In the genomic region with DNA sequence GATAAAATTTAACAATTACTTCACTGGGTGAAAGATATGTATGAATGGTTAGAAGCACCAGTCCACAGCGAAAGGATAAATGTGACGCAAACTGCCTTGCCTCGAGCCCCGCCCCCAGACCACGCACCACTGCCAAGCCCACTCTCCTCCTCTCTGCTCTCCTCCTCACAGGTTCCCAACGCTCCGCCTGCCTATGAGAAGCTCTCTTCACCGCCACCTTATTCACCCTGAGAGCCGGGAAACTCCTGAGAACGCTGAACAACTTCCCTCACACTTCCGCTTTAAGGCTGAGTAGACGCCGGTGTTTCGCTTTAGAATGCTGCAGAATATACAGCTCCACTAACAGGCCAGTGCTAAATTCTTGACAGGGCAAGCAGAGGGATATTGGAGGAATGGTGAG, we compare ENCODE assay signal across 8 mouse cellular contexts. TPM values are rescaled to one million over a fixed set of nuclear protein-coding genes. Genes with fewer than 3 reads are reported as not detected.
A peak's percentile ranks its signal among the peaks of the same experiment; 100 is the strongest.
DNase-seq lines count a peak whose midpoint lies in the region; ATAC-seq lines count a peak whose summit lies in the region.

No protein-coding gene starts in this region.

- H3K4me1 ChIP-seq in midbrain, embryonic 11.5 days (ENCODE audit: control insufficient read depth, insufficient read depth, low read length), result no peaks in the 10 kb centered on the region
- no peaks in the 10 kb centered on the region; the same call in 1 of the 2 replicates for H3K4me1 ChIP-seq in midbrain, embryonic 13.5 days (replicated peaks)
- peaks cover 6% of the 10 kb centered on the region for H3K4me1 ChIP-seq in embryonic facial prominence, embryonic 13.5 days
- H3K4me1 ChIP-seq in liver, embryonic 12.5 days, result peaks cover 8% of the 10 kb centered on the region; the same call in 1 of the 2 replicates
- no peaks in the 10 kb centered on the region for H3K4me1 ChIP-seq in stomach, embryonic 14.5 days (ENCODE audit: control insufficient read depth, insufficient read depth, low read length)
- H3K4me1 ChIP-seq in forebrain, embryonic 15.5 days, result no peaks in the 10 kb centered on the region

- no peak overlapping the region for H3K27ac ChIP-seq in midbrain, embryonic 11.5 days (ENCODE audit: low read depth, low read length)
- no peak overlapping the region for H3K27ac ChIP-seq in midbrain, embryonic 13.5 days
- H3K27ac ChIP-seq in embryonic facial prominence, embryonic 13.5 days, result no peak overlapping the region
- H3K27ac ChIP-seq in liver, embryonic 12.5 days, result no peak overlapping the region
- no peak overlapping the region for H3K27ac ChIP-seq in stomach, embryonic 14.5 days (ENCODE audit: low read length)
- no peak overlapping the region for H3K27ac ChIP-seq in forebrain, embryonic 15.5 days (replicated peaks)

- no peak overlapping the region for H3K4me3 ChIP-seq in midbrain, embryonic 11.5 days (ENCODE audit: low read depth, low read length)
- no peak overlapping the region for H3K4me3 ChIP-seq in midbrain, embryonic 13.5 days (replicated peaks)
- peak overlapping the region; percentile 13; the same call in 1 of the 2 replicates for H3K4me3 ChIP-seq in embryonic facial prominence, embryonic 13.5 days
- H3K4me3 ChIP-seq in liver, embryonic 12.5 days, result peak overlapping the region; percentile 37
- no peak overlapping the region for H3K4me3 ChIP-seq in stomach, embryonic 14.5 days (ENCODE audit: low read depth, low read length)
- H3K4me3 ChIP-seq in forebrain, embryonic 15.5 days, result no peak overlapping the region

- WGBS in midbrain, embryonic 11.5 days, result 73% methylated on average over 14 of the region's 14 CpGs
- 73% methylated on average over 14 of the region's 14 CpGs for WGBS in midbrain, embryonic 13.5 days
- 59% methylated on average over 14 of the region's 14 CpGs for WGBS in embryonic facial prominence, embryonic 13.5 days
- 40% methylated on average over 14 of the region's 14 CpGs for WGBS in liver, embryonic 12.5 days (ENCODE audit: insufficient replicate concordance)
- 38% methylated on average over 14 of the region's 14 CpGs for WGBS in stomach, embryonic 14.5 days
- 68% methylated on average over 14 of the region's 14 CpGs for WGBS in forebrain, embryonic 15.5 days

- no peaks in the 10 kb centered on the region for H3K36me3 ChIP-seq in midbrain, embryonic 11.5 days (ENCODE audit: control insufficient read depth, insufficient read depth, low read length)
- no peaks in the 10 kb centered on the region for H3K36me3 ChIP-seq in midbrain, embryonic 13.5 days
- no peaks in the 10 kb centered on the region for H3K36me3 ChIP-seq in embryonic facial prominence, embryonic 13.5 days
- no peaks in the 10 kb centered on the region for H3K36me3 ChIP-seq in liver, embryonic 12.5 days
- H3K36me3 ChIP-seq in stomach, embryonic 14.5 days (ENCODE audit: control insufficient read depth, insufficient read depth, low read length), result no peaks in the 10 kb centered on the region
- H3K36me3 ChIP-seq in forebrain, embryonic 15.5 days, result no peaks in the 10 kb centered on the region

- ATAC-seq in midbrain, embryonic 11.5 days (ENCODE audit: low FRiP score), result no peak
- no peak for ATAC-seq in midbrain, embryonic 13.5 days
- ATAC-seq in embryonic facial prominence, embryonic 13.5 days (ENCODE audit: insufficient number of reproducible peaks, insufficient read depth, low FRiP score, low TSS enrichment, low read depth), result no peak
- no peak for ATAC-seq in liver, embryonic 12.5 days
- no peak for ATAC-seq in stomach, embryonic 14.5 days (ENCODE audit: insufficient number of reproducible peaks, insufficient read depth, low FRiP score, low read depth)
- no peak for ATAC-seq in forebrain, embryonic 15.5 days (replicated peaks)

- H3K27me3 ChIP-seq in midbrain, embryonic 11.5 days (ENCODE audit: control insufficient read depth, insufficient read depth, low read length), result no peaks in the 10 kb centered on the region
- no peaks in the 10 kb centered on the region for H3K27me3 ChIP-seq in midbrain, embryonic 13.5 days
- no peaks in the 10 kb centered on the region for H3K27me3 ChIP-seq in embryonic facial prominence, embryonic 13.5 days
- H3K27me3 ChIP-seq in liver, embryonic 12.5 days (replicated peaks), result no peaks in the 10 kb centered on the region
- H3K27me3 ChIP-seq in stomach, embryonic 14.5 days (ENCODE audit: control insufficient read depth, insufficient read depth, low read length), result no peaks in the 10 kb centered on the region
- H3K27me3 ChIP-seq in forebrain, embryonic 15.5 days, result no peaks in the 10 kb centered on the region

- H3K9ac ChIP-seq in midbrain, embryonic 11.5 days (ENCODE audit: low read length), result no peak overlapping the region
- no peak overlapping the region for H3K9ac ChIP-seq in midbrain, embryonic 13.5 days (replicated peaks)
- H3K9ac ChIP-seq in embryonic facial prominence, embryonic 13.5 days, result no peak overlapping the region
- peak overlapping the region; percentile 27; the same call in 1 of the 2 replicates for H3K9ac ChIP-seq in liver, embryonic 12.5 days
- no peak overlapping the region for H3K9ac ChIP-seq in stomach, embryonic 14.5 days (replicated peaks; ENCODE audit: low read depth, low read length)
- no peak overlapping the region for H3K9ac ChIP-seq in forebrain, embryonic 15.5 days (replicated peaks)

- H3K9me3 ChIP-seq in midbrain, embryonic 11.5 days (ENCODE audit: control insufficient read depth, low read length), result no peaks in the 10 kb centered on the region
- H3K9me3 ChIP-seq in midbrain, embryonic 13.5 days, result no peaks in the 10 kb centered on the region
- no peaks in the 10 kb centered on the region for H3K9me3 ChIP-seq in embryonic facial prominence, embryonic 13.5 days
- H3K9me3 ChIP-seq in liver, embryonic 12.5 days (replicated peaks), result no peaks in the 10 kb centered on the region
- H3K9me3 ChIP-seq in stomach, embryonic 14.5 days (ENCODE audit: control insufficient read depth, low read depth, low read length), result no peaks in the 10 kb centered on the region
- H3K9me3 ChIP-seq in forebrain, embryonic 15.5 days, result no peaks in the 10 kb centered on the region

- peak; percentile 44 for DNase-seq in midbrain, embryonic 11.5 days (ENCODE audit: low spot score, missing footprints)
- DNase-seq in cerebellum, adult 11-12 months, result no peak
- DNase-seq in layer of hippocampus, adult 8-10 months (ENCODE audit: low spot score in 2 of 2), result no peak

- H3K4me2 ChIP-seq in midbrain, embryonic 11.5 days, result no peak overlapping the region
- H3K4me2 ChIP-seq in midbrain, embryonic 13.5 days (replicated peaks), result no peak overlapping the region
- H3K4me2 ChIP-seq in embryonic facial prominence, embryonic 13.5 days, result peak overlapping the region; percentile 27; the same call in 1 of the 2 replicates
- H3K4me2 ChIP-seq in liver, embryonic 12.5 days, result peak overlapping the region; percentile 60
- H3K4me2 ChIP-seq in stomach, embryonic 14.5 days (replicated peaks; ENCODE audit: low read depth, low read length), result peak overlapping the region; percentile 34
- no peak overlapping the region for H3K4me2 ChIP-seq in forebrain, embryonic 15.5 days (replicated peaks)

RNA-seq across cellular contexts. Expression of a gene that starts 10.4 kb away (rescaled TPM):
- polyA plus RNA-seq in midbrain, embryonic 11.5 days (2014; fragmentation: Nextera tagmentation; extraction: Ambion mirVana), result 0.26 and 0.54 TPM in 2 replicates
- not detected in 2 replicates for polyA plus RNA-seq in midbrain, embryonic 13.5 days (2015; fragmentation: Nextera tagmentation; extraction: Ambion mirVana)
- 1.4 and 1.7 TPM in 2 replicates for polyA plus RNA-seq in embryonic facial prominence, embryonic 13.5 days (2015; fragmentation: Nextera tagmentation; extraction: Ambion mirVana)
- polyA plus RNA-seq in liver, embryonic 12.5 days (2016; fragmentation: Nextera tagmentation; extraction: Ambion mirVana), result not detected in 2 replicates
- polyA plus RNA-seq in stomach, embryonic 14.5 days (2014; fragmentation: Nextera tagmentation; extraction: Ambion mirVana), result not detected in 2 replicates
- not detected in 2 replicates for polyA plus RNA-seq in forebrain, embryonic 15.5 days (2015; fragmentation: Nextera tagmentation; extraction: Ambion mirVana)
- total RNA-seq in layer of hippocampus, adult 8-10 months (2022), result under 1 TPM in 2 of 4 experiments, not detected in 2; 0.64 to 0.72 TPM

RNA-seq across cellular contexts. Expression of a gene that starts 59.8 kb away (rescaled TPM):
- polyA plus RNA-seq in midbrain, embryonic 11.5 days (2014; fragmentation: Nextera tagmentation; extraction: Ambion mirVana), result 12.9 and 13.6 TPM in 2 replicates
- polyA plus RNA-seq in midbrain, embryonic 13.5 days (2015; fragmentation: Nextera tagmentation; extraction: Ambion mirVana), result 7.6 and 7.9 TPM in 2 replicates
- polyA plus RNA-seq in embryonic facial prominence, embryonic 13.5 days (2015; fragmentation: Nextera tagmentation; extraction: Ambion mirVana), result 18.5 and 21.9 TPM in 2 replicates
- 18.3 and 19.3 TPM in 2 replicates for polyA plus RNA-seq in liver, embryonic 12.5 days (2016; fragmentation: Nextera tagmentation; extraction: Ambion mirVana)
- 11.6 and 11.9 TPM in 2 replicates for polyA plus RNA-seq in stomach, embryonic 14.5 days (2014; fragmentation: Nextera tagmentation; extraction: Ambion mirVana)
- polyA plus RNA-seq in forebrain, embryonic 15.5 days (2015; fragmentation: Nextera tagmentation; extraction: Ambion mirVana), result 7.1 and 8.0 TPM in 2 replicates
- total RNA-seq in layer of hippocampus, adult 8-10 months (2022), result 10 to 100 TPM; 50.4 to 55.2 (median 51.1) TPM

Comparison
In these comparisons a context has a peak if more than half of its experiments do, and no peak if none do; other contexts are left out.
1. H3K4me2 ChIP-seq: peak in embryonic facial prominence, embryonic 13.5 days (single experiment), liver, embryonic 12.5 days (single experiment) and stomach, embryonic 14.5 days (single experiment); none in midbrain, embryonic 11.5 days (single experiment), midbrain, embryonic 13.5 days (single experiment) and forebrain, embryonic 15.5 days (single experiment).
2. H3K4me3 ChIP-seq: peak in embryonic facial prominence, embryonic 13.5 days (single experiment) and liver, embryonic 12.5 days (single experiment); none in midbrain, embryonic 11.5 days (single experiment), midbrain, embryonic 13.5 days (single experiment), stomach, embryonic 14.5 days (single experiment) and forebrain, embryonic 15.5 days (single experiment).